In genomic region chr17:25555666-25556629, GRCm38 (mm10) we compare ENCODE assay signal across 10 mouse cellular contexts. TPM values are rescaled to one million over a fixed set of nuclear protein-coding genes. Genes with fewer than 3 reads are reported as not detected.
DNase-seq lines count a peak whose midpoint lies in the region; ATAC-seq and TF ChIP-seq lines count a peak whose summit lies in the region.
"Had no signal": no experiment of that assay in that cellular context is flagged by ENCODE, and none has a peak within 500 bp of the region (broad histone marks: within the 10 kb centered on the region; RNA-seq: fewer than 3 reads in every experiment).

No protein-coding gene starts in this region.

- H3K4me1 ChIP-seq in kidney, embryonic 16.5 days (ENCODE audit: insufficient read depth, low read length) = peaks cover 17% of the 10 kb centered on the region
- no peaks in the 10 kb centered on the region for H3K4me1 ChIP-seq in kidney, adult 2 months (ENCODE audit: control insufficient read depth, insufficient read depth, low read length)
- peaks cover 26% of the 10 kb centered on the region for H3K4me1 ChIP-seq in embryonic facial prominence, embryonic 13.5 days
- peaks cover 16% of the 10 kb centered on the region for H3K4me1 ChIP-seq in hindbrain, postnatal 0 days (ENCODE audit: insufficient read depth, low read length)
- peaks cover 30% of the 10 kb centered on the region for H3K4me1 ChIP-seq in limb, embryonic 15.5 days
- H3K4me1 ChIP-seq in stomach, postnatal 0 days (replicated peaks; ENCODE audit: control insufficient read depth, insufficient read depth) = no peaks in the 10 kb centered on the region

- WGBS in kidney, embryonic 16.5 days = 4% methylated on average over 29 of the region's 29 CpGs
- 10% methylated on average over 29 of the region's 29 CpGs for WGBS in kidney, adult 2 months
- WGBS in embryonic facial prominence, embryonic 13.5 days = 4% methylated on average over 29 of the region's 29 CpGs
- 7% methylated on average over 29 of the region's 29 CpGs for WGBS in hindbrain, postnatal 0 days
- WGBS in limb, embryonic 15.5 days = 6% methylated on average over 29 of the region's 29 CpGs
- WGBS in stomach, postnatal 0 days = 11% methylated on average over 29 of the region's 29 CpGs

- no peak overlapping the region for H3K27ac ChIP-seq in kidney, embryonic 16.5 days (ENCODE audit: low read length)
- no peak overlapping the region for H3K27ac ChIP-seq in kidney, adult 2 months (ENCODE audit: insufficient read depth, low read depth, low read length)
- H3K27ac ChIP-seq in embryonic facial prominence, embryonic 13.5 days = peak overlapping the region; percentile 57
- peak overlapping the region; percentile 79 for H3K27ac ChIP-seq in hindbrain, postnatal 0 days
- peak overlapping the region; percentile 63 for H3K27ac ChIP-seq in limb, embryonic 15.5 days
- H3K27ac ChIP-seq in stomach, postnatal 0 days (replicated peaks) = no peak overlapping the region

- no peaks in the 10 kb centered on the region for H3K36me3 ChIP-seq in kidney, embryonic 16.5 days (ENCODE audit: insufficient read depth, low read length)
- H3K36me3 ChIP-seq in kidney, adult 2 months (ENCODE audit: control insufficient read depth, insufficient read depth, low read length) = no peaks in the 10 kb centered on the region
- H3K36me3 ChIP-seq in embryonic facial prominence, embryonic 13.5 days = no peaks in the 10 kb centered on the region
- no peaks in the 10 kb centered on the region for H3K36me3 ChIP-seq in hindbrain, postnatal 0 days (ENCODE audit: insufficient read depth, low read length)
- H3K36me3 ChIP-seq in limb, embryonic 15.5 days = no peaks in the 10 kb centered on the region
- no peaks in the 10 kb centered on the region for H3K36me3 ChIP-seq in stomach, postnatal 0 days (ENCODE audit: control insufficient read depth, insufficient read depth, low read length)
- H3K36me3 ChIP-seq: G1E had no signal

- no peak for TF ChIP-seq CTCF in kidney, adult 2 months (conservative IDR thresholded peaks at IDR 0.05; ENCODE audit: insufficient read depth, insufficient read length, low read depth, low read length)
- no peak for TF ChIP-seq CTCF in hindbrain, postnatal 0 days (IDR thresholded peaks at IDR 0.05; ENCODE audit: low read depth)
- no peak for TF ChIP-seq CTCF in stomach, postnatal 0 days (IDR thresholded peaks at IDR 0.05; ENCODE audit: low read depth)

- H3K9me3 ChIP-seq in kidney, embryonic 16.5 days (ENCODE audit: low read length) = no peaks in the 10 kb centered on the region
- no peaks in the 10 kb centered on the region for H3K9me3 ChIP-seq in embryonic facial prominence, embryonic 13.5 days
- H3K9me3 ChIP-seq in hindbrain, postnatal 0 days (ENCODE audit: low read length) = no peaks in the 10 kb centered on the region
- H3K9me3 ChIP-seq in limb, embryonic 15.5 days = no peaks in the 10 kb centered on the region
- no peaks in the 10 kb centered on the region for H3K9me3 ChIP-seq in stomach, postnatal 0 days (ENCODE audit: control insufficient read depth, low read length)
- H3K9me3 ChIP-seq: G1E had no signal

- peak overlapping the region; percentile 20 for H3K4me3 ChIP-seq in kidney, embryonic 16.5 days (ENCODE audit: low read length)
- no peak overlapping the region for H3K4me3 ChIP-seq in kidney, adult 2 months (ENCODE audit: insufficient read depth, low read depth, low read length)
- H3K4me3 ChIP-seq in embryonic facial prominence, embryonic 13.5 days = peak overlapping the region; percentile 34
- peak overlapping the region; percentile 26 for H3K4me3 ChIP-seq in hindbrain, postnatal 0 days (ENCODE audit: low read length)
- H3K4me3 ChIP-seq in limb, embryonic 15.5 days = peak overlapping the region; percentile 25
- H3K4me3 ChIP-seq in stomach, postnatal 0 days (ENCODE audit: low read depth, low read length) = peak overlapping the region; percentile 6; the same call in 1 of the 2 replicates

- ATAC-seq in kidney, embryonic 16.5 days (ENCODE audit: low FRiP score, low TSS enrichment) = 0 out of 2 replicates have a peak, but pooled peaks have one; percentile 36
- no peak for ATAC-seq in embryonic facial prominence, embryonic 13.5 days (ENCODE audit: insufficient number of reproducible peaks, insufficient read depth, low FRiP score, low TSS enrichment, low read depth)
- peak; percentile 43; the same call in 1 of the 2 replicates for ATAC-seq in hindbrain, postnatal 0 days
- ATAC-seq in limb, embryonic 15.5 days (ENCODE audit: insufficient number of reproducible peaks, low FRiP score, low TSS enrichment, low read depth) = no peak; the same call in 1 of the 2 replicates
- no peak for ATAC-seq in stomach, postnatal 0 days (ENCODE audit: low FRiP score, low TSS enrichment)
- ATAC-seq in erythroblast, adult 5-6 weeks (replicated peaks; ENCODE audit: low FRiP score, poor library complexity, severe bottlenecking) = no peak

- TF ChIP-seq POLR2A in kidney, adult 2 months (IDR thresholded peaks at IDR 0.05; ENCODE audit: low read depth, low read length) = no peak

- peak overlapping the region; percentile 47 for H3K9ac ChIP-seq in kidney, embryonic 16.5 days (replicated peaks; ENCODE audit: low read length)
- peak overlapping the region; percentile 65 for H3K9ac ChIP-seq in embryonic facial prominence, embryonic 13.5 days
- peak overlapping the region; percentile 37; the same call in 1 of the 2 replicates for H3K9ac ChIP-seq in hindbrain, postnatal 0 days (replicated peaks; ENCODE audit: low read length)
- no peak overlapping the region for H3K9ac ChIP-seq in limb, embryonic 15.5 days
- peak overlapping the region; percentile 23; the same call in 1 of the 2 replicates for H3K9ac ChIP-seq in stomach, postnatal 0 days (ENCODE audit: low read length)

- peak overlapping the region; percentile 46 for H3K4me2 ChIP-seq in kidney, embryonic 16.5 days (replicated peaks; ENCODE audit: low read depth, low read length)
- peak overlapping the region; percentile 70 for H3K4me2 ChIP-seq in embryonic facial prominence, embryonic 13.5 days
- peak overlapping the region; percentile 59 for H3K4me2 ChIP-seq in hindbrain, postnatal 0 days (ENCODE audit: low read depth, low read length)
- H3K4me2 ChIP-seq in limb, embryonic 15.5 days = peak overlapping the region; percentile 51
- H3K4me2 ChIP-seq in stomach, postnatal 0 days (replicated peaks; ENCODE audit: low read depth) = peak overlapping the region; percentile 39

- TF ChIP-seq EP300 in stomach, postnatal 0 days (optimal IDR thresholded peaks at IDR 0.05) = no peak

- 0 out of 2 replicates have a peak, but pooled peaks cover 6% of the 10 kb centered on the region for H3K27me3 ChIP-seq in kidney, embryonic 16.5 days (ENCODE audit: insufficient read depth, low read length)
- H3K27me3 ChIP-seq in kidney, adult 2 months (replicated peaks; ENCODE audit: control insufficient read depth, insufficient read depth, low read length) = no peaks in the 10 kb centered on the region
- peaks cover 4% of the 10 kb centered on the region; the same call in 1 of the 2 replicates for H3K27me3 ChIP-seq in embryonic facial prominence, embryonic 13.5 days
- H3K27me3 ChIP-seq in hindbrain, postnatal 0 days (ENCODE audit: insufficient read depth, low read length) = no peaks in the 10 kb centered on the region
- H3K27me3 ChIP-seq in limb, embryonic 15.5 days = no peaks in the 10 kb centered on the region
- H3K27me3 ChIP-seq in stomach, postnatal 0 days (ENCODE audit: control insufficient read depth, insufficient read depth, low read length) = no peaks in the 10 kb centered on the region; the same call in 1 of the 2 replicates

- DNase-seq in kidney, adult 2 months = no peak
- DNase-seq in hindbrain, postnatal 0 days (ENCODE audit: low spot score) = peak; percentile 64
- DNase-seq in stomach, postnatal 0 days (ENCODE audit: low spot score) = no peak
- DNase-seq in c-Kit-positive CD71-positive TER-119-positive erythroid progenitor cells, embryonic 14.5 days (ENCODE audit: low spot score) = no peak

RNA-seq across cellular contexts. Expression of gene Sox8, which starts 14.5 kb away (rescaled TPM):
- polyA plus RNA-seq in kidney, embryonic 16.5 days (2015; fragmentation: Nextera tagmentation; extraction: Ambion mirVana) = 3.3 and 5.3 TPM in 2 replicates
- 0.70 and 0.76 TPM in 2 replicates for polyA plus RNA-seq in kidney, adult 2 months (2012; rRNA removed)
- 9.1 and 11.1 TPM in 2 replicates for polyA plus RNA-seq in embryonic facial prominence, embryonic 13.5 days (2015; fragmentation: Nextera tagmentation; extraction: Ambion mirVana)
- 52.1 and 54.5 TPM in 2 replicates for total RNA-seq in hindbrain, postnatal 0 days (2014; rRNA removed)
- polyA plus RNA-seq in hindbrain, postnatal 0 days (2015; fragmentation: Nextera tagmentation; extraction: Ambion mirVana) = 28.9 and 31.5 TPM in 2 replicates
- polyA plus RNA-seq in limb, embryonic 15.5 days (2015; fragmentation: Nextera tagmentation; extraction: Ambion mirVana) = 10.9 and 14.7 TPM in 2 replicates
- 1.4 and 1.6 TPM in 2 replicates for polyA plus RNA-seq in stomach, postnatal 0 days (2015; fragmentation: Nextera tagmentation; extraction: Ambion mirVana)
- total RNA-seq in erythroblast, adult 5-6 weeks (2015; ENCODE audit: low replicate concordance) = not detected in 2 replicates
- 0.17 TPM in 1 of 2 replicates, not detected in the other for total RNA-seq in erythroblast, adult 5-6 weeks (2017; ENCODE audit: low replicate concordance)
- polyA plus RNA-seq: G1E had no signal

RNA-seq across cellular contexts. Expression of gene Lmf1, which starts 22.9 kb away (rescaled TPM):
- 32.7 and 35.4 TPM in 2 replicates for polyA plus RNA-seq in kidney, embryonic 16.5 days (2015; fragmentation: Nextera tagmentation; extraction: Ambion mirVana)
- 31.6 and 35.4 TPM in 2 replicates for polyA plus RNA-seq in kidney, adult 2 months (2012; rRNA removed)
- polyA plus RNA-seq in embryonic facial prominence, embryonic 13.5 days (2015; fragmentation: Nextera tagmentation; extraction: Ambion mirVana) = 28.7 and 33.8 TPM in 2 replicates
- 38.1 and 45.1 TPM in 2 replicates for total RNA-seq in hindbrain, postnatal 0 days (2014; rRNA removed)
- polyA plus RNA-seq in hindbrain, postnatal 0 days (2015; fragmentation: Nextera tagmentation; extraction: Ambion mirVana) = 21.4 and 22.4 TPM in 2 replicates
- 28.8 and 30.5 TPM in 2 replicates for polyA plus RNA-seq in limb, embryonic 15.5 days (2015; fragmentation: Nextera tagmentation; extraction: Ambion mirVana)
- 16.3 and 17.7 TPM in 2 replicates for polyA plus RNA-seq in stomach, postnatal 0 days (2015; fragmentation: Nextera tagmentation; extraction: Ambion mirVana)
- 2.7 and 7.1 TPM in 2 replicates for total RNA-seq in erythroblast, adult 5-6 weeks (2015; ENCODE audit: low replicate concordance)
- total RNA-seq in erythroblast, adult 5-6 weeks (2017; ENCODE audit: low replicate concordance) = 1.5 and 1.8 TPM in 2 replicates

RNA-seq across cellular contexts. Expression of gene Sstr5, which starts 58.9 kb away (rescaled TPM):
- polyA plus RNA-seq in kidney, embryonic 16.5 days (2015; fragmentation: Nextera tagmentation; extraction: Ambion mirVana) = 0.13 TPM in 1 of 2 replicates, not detected in the other
- polyA plus RNA-seq in kidney, adult 2 months (2012; rRNA removed) = not detected in 2 replicates
- polyA plus RNA-seq in embryonic facial prominence, embryonic 13.5 days (2015; fragmentation: Nextera tagmentation; extraction: Ambion mirVana) = 0.36 and 0.65 TPM in 2 replicates
- 2.3 and 2.5 TPM in 2 replicates for total RNA-seq in hindbrain, postnatal 0 days (2014; rRNA removed)
- polyA plus RNA-seq in hindbrain, postnatal 0 days (2015; fragmentation: Nextera tagmentation; extraction: Ambion mirVana) = 0.84 and 1.2 TPM in 2 replicates
- polyA plus RNA-seq in limb, embryonic 15.5 days (2015; fragmentation: Nextera tagmentation; extraction: Ambion mirVana) = 0.08 TPM in 1 of 2 replicates, not detected in the other
- 0.06 and 0.16 TPM in 2 replicates for polyA plus RNA-seq in stomach, postnatal 0 days (2015; fragmentation: Nextera tagmentation; extraction: Ambion mirVana)
- not detected in 2 replicates for total RNA-seq in erythroblast, adult 5-6 weeks (2015; ENCODE audit: low replicate concordance)
- not detected in 2 replicates for total RNA-seq in erythroblast, adult 5-6 weeks (2017; ENCODE audit: low replicate concordance)
- total RNA-seq: heart, postnatal 36 days had no signal
- polyA plus RNA-seq: G1E had no signal

Comparison
In these comparisons a context has a peak if more than half of its experiments do, and no peak if none do; other contexts are left out.
1. ATAC-seq: peak in kidney, embryonic 16.5 days (single experiment) and hindbrain, postnatal 0 days (single experiment); none in embryonic facial prominence, embryonic 13.5 days (single experiment), limb, embryonic 15.5 days (single experiment), stomach, postnatal 0 days (single experiment) and erythroblast, adult 5-6 weeks (single experiment).
2. H3K27ac ChIP-seq: peak in embryonic facial prominence, embryonic 13.5 days (single experiment), hindbrain, postnatal 0 days (single experiment) and limb, embryonic 15.5 days (single experiment); none in kidney, embryonic 16.5 days (single experiment), kidney, adult 2 months (single experiment) and stomach, postnatal 0 days (single experiment).
3. Peak in every context shown above with its lines, with median percentiles within 50 percentile points of each other: H3K4me2 ChIP-seq.